Mouse (Mus musculus) frontal cortex, adult 2 months (tissue): ENCODE measurements around the gene Stard8. TPM values are rescaled to one million over a fixed set of nuclear protein-coding genes. Genes with fewer than 3 reads are reported as not detected.
"Not testable (repeated sequence)": the region's sequence is repeated elsewhere in the genome, so short reads cannot be mapped to it uniquely, and the experiment has no call there.

Source experiments
- DNase-seq, 2 experiments: peaks; one replicate each; pipeline ENCODE4 v3.0.0; 2022; ENCODE audit warnings: low spot score in 1 of 2; ENCODE audit errors: extremely low spot score in 1 of 2
- polyA plus RNA-seq: library from polyadenylated mRNA; depleted of rRNA; stranded (reverse); fragments of >200 nt; gene quantifications from 2 replicates; pipeline ENCODE4 v1.2.3, GENCODE M21; 2012

Gene Stard8
- polyA plus RNA-seq, 1 experiment = 41.5 TPM

DNA sequence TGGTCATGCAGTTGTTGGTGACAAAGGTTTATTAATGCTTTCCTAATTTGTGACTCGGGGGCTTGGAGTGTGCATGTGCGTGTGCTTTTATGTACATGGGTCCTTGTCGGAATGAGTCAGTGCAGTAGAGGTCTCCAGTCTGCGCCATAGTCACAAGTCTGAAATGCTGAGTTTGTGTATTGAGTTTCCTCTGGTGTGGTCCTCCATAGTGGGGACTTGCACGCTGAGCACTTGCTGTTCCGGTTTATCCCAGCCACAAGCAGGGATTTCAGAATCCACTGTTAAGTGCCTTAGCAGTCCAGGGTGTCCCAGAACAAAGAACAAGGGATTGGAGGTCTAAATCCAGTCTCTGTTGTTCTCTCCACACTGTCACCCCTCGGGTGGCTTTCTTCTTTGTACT, 42.3 kb downstream of the Stard8 start:
- DNase-seq = no peak

DNA sequence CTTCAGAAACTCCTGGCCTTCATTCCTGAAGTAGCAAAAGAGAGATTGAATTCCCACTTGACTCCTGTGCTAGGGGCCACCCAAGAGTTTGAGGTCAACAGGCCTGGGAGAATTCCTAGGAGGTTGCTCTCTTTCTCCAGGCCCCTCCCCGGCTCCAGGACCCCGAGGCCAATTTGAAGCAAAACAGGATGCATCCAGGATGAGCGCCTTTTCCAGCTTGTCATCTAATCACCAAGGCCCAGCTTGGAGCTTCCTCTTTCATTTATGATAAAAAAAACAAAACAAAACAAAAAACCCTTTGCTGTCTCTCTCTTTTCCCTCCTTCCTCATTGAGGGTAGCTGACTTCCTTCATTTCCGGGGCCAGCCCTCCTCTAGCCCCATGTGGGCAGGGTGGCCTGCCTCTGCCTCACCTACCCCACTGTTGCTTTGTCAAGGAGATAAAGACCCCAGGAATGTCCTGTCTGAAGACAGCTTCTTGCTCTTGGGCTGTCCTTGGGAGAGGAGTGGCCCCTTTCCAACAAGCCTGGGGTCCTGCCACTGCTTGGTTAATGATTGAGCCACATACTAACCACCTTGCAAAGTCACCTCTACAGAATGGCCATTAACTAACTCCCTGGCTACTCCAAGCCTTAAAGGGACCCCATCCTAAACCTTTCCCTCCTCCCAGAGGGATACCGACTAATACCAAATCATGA, 43.5 kb downstream of the Stard8 start:
- DNase-seq = no peak

DNA sequence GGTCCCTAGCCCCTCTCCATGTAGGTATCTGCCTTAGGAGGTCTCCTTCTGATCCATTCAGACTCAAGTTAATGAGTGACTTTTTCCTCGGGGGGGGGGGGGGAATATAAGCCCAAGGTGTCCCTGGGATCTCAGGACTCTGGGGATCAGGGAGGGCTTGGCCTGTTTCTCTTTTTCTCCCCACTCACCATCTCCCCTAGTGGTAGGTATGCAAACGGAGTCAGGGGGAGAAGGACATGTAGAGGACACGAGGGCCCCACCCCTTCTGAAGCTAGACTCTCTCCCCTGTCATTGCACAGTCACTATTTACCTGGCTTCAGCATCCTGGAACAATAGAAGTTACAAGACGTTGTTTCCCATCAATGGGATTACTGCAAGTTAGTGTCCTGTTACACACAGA, 45.1 kb downstream of the Stard8 start:
- no peak for DNase-seq

DNA sequence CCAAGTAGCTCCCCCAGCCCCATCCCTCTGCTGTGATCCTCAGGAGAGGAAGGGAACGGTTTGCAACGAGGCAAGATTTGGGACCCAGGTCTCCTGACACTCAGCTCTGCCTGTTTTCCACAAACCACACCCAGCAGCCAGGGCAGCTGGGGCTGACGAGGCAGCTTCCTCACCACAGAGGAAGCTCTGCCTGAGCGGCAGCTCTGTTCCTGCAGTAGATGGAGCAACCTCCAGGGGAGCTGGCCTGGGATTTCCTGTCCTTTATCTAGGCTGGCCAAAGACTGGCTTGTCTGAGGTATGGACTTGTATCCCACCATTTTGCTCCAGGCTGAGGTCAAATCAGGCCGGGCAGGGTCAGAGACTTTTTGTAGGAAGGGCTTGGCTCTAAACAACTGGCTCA, 46.2 kb downstream of the Stard8 start:
- no peak for DNase-seq

DNA sequence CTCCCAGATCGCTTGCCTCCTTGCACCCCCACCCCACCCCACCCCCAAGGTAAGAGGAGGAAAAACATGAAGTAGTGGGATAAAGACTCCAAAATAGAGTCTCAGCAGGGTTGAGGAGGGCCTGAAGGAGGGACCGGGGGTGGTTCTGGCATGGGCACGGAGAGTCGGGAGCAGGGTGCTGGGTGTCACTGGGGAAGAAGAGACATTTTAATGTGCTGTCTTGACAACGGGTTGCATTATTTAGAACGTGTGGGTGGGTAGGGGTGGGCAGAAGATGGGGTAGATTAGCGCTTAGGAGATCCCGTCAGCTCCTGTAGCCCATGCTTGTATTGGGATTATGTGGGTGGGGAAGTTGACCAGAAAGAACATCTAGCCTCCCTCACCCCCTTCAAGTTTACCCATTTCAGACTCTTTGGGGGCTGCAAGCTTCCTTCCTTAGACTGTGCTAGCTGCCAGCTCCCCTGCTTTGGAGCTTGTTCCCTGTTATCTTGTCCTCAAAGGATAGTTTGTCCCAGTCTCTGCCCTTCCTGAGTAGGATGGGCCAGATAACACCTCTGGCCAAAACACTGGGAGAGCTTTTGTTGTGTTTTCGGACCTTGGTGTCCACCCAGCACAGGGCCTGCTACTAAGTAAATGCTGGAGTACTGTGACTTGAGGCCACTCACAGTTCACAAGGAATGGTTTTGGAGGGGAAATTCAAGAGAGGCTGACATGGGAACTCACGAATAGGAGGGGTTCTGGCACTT, 47.9 kb downstream of the Stard8 start:
- peak in 1 of 2 experiments; percentile 48 for DNase-seq

DNA sequence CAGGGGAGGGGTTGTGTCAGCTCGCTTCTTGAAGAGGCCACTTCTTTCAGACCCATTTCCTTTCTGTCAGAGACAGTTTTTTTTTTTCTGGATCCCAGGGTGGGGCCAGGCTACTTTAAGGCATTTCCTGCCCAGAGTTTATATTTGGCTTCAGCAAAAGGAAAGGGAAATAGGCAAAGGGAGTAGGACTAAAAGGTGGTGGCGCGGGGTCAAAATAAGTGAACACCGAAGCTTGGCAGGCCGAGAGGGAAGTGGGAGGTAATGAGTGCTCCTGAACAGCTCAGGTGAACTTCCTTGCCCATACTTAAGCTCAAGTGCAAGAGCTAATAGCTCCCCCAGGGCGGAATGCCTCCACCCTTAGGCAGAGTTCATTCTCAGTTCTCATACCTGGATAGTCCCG, 49.2 kb downstream of the Stard8 start:
- no peak for DNase-seq

DNA sequence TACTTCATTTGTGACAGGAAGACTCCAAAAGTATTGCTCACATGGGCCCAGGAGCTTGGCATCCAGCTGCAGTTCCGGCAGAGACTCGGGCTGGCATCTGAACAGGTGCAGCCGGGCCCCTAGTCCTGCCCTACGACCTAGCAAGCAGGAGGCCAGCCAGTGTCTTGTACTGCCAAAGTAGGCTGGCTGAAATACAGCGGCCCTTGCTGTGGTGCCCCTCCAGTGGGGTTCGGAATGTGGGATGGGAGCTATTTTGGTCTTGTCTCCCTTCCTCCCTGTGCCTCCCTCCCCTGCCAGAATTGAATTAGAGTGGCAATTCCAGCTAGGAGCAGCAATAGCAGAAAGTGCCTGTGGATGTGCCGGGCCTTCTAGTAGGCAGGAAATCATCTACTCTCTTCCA, 51.5 kb downstream of the Stard8 start:
- peak in 1 of 2 experiments; percentile 19 for DNase-seq

DNA sequence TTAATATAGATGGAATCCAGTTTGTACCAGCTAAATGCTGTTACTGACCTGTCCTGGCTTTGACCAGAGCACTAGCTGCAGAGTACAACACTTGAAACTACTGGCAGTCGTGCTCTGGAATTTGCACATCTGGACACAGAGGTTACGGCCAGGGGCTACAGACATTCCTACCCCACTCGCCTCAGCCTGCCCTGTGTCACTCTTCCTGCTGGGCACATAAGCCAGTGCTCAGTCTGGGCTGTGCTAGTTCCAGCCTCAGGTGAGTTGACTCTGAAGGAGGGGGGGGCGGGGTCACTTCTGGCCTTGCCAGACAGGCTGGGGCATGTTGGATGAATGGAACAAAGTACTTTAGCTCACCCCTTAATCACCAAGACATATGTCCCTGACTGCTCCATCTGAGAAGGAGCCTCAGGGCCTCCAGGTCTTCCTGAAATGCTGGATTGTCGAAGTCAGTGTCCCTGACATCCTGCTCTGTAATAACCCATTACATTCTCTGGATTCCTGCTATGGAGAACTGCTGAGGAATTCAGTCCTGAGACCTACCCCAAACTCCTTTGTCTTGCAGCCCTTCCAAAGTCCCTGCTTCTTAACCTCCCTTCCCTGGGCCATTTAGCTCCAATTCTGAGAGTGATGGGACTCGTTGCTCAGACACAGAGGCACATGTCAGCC, 54.9 kb downstream of the Stard8 start:
- DNase-seq = no peak

DNA sequence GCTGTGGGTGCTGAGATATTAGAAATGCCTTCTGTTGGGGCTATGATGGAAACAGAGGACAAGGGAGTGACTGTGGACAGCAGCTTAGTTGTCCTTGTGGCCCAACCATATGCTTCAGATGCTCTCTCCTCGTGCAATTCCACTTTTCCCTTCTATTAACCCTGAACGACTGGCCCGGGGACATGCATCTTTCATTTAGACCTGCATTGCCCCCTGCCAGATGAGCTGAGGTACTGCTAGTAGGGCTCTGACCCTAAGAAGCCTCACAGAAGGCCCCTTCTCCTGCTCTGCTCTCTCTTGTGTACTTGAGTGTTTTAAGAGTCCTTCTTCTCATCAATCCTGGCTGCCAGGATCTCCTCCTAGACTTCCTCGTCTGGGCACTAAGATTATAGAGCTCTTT, 56.1 kb downstream of the Stard8 start:
- DNase-seq = no peak

DNA sequence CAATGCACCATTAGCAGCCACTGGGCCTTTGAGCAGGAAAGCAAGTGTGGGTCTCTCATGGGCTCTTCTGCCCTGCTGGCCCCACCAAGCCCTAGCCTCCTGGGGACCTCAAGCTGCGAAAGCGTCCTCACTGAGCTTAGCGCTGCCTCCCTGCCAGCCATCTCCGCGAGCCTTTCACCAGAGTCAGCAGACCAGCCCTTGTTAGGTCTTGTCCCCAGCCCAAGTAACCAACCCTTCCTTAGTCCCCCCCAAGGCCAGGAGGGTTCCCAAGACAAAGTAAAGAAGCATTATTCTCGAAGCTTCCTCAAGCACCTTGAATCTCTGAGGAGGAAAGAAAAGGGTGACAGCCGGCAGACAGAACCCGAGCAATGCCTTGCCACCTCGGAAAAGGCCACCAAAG, 62.5 kb downstream of the Stard8 start:
- no peak for DNase-seq

DNA sequence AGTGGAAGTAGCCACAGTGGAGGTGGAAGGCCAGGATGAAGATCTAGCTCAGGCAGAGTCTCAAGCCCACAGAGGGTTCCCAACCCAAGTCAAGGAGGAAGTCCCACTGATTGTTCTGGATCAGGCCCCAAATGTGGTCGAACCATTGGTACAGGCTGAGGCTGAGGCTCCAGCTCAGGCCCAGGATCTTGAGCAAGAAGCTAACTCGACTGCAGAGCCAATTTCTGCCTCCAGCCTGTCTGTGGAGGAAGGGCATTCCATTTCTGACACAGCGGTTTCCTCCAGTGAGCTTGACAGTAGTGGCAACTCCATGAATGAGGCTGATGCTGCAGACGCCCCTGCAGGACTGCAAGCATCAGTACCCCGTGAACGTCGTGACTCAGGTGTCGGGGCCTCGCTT, 63.5 kb downstream of the Stard8 start:
- DNase-seq = no peak

DNA sequence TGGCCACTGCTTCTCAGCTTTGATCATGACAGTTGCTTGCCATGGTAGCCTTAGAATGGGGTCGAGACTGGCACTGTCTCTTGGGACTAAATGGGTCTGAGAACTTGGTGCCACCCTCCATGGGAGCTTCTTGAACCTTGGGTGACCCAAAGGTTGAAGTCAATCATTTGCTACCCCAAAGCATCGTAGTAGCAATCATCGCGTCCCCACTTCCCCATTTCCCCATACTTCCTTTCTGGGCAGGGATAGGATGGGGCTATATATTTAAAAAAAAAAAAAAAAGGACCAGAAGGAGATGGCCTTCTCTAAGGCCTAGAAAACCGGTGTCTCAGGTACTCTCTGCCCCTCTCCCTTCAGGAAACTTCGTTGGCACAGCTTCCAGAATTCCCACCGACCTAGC, 64.2 kb downstream of the Stard8 start:
- DNase-seq = no peak

DNA sequence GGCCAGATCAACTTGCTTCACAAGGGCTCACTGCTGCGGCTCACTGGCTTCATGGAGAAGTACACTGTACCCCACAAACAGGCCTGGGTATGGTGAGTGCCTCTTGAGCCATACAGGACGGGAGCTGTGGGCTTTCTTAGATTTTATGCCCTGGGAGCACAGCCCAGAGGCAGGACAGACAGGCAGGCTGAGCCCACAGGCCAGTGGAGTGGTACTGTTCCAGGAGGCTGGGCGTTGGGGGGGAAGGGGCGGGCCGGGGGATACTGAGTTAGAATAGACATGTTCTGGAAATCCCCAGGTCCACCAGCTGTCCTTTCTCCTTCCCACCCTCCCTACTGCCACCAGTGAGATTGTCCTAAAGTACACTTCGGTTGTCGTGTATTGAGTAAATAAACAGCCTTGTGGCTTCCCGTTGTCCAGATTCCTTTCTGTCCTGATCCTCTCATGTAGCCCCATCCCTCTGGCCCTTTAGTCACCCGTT, 64.7 kb downstream of the Stard8 start:
- no peak for DNase-seq

DNA sequence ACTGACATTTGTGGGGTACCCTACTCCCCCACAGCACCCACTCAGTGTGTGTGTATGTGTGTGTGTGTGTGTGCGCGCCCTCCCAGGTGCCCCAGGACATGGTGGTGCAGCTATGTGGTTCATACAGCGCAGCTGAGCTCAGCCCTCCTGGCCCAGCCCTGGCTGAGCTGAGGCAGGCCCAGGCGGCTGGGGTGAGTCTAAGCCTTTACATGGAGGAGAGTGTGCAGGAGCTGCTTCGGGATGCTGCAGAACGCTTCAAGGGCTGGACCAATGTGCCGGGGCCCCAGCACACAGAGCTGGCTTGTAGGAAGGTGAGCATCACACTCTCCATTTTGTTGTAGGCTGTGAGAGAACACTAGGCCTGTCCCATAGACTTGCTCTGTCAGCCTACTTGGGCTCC, 68.1 kb downstream of the Stard8 start:
- no peak for DNase-seq

DNA sequence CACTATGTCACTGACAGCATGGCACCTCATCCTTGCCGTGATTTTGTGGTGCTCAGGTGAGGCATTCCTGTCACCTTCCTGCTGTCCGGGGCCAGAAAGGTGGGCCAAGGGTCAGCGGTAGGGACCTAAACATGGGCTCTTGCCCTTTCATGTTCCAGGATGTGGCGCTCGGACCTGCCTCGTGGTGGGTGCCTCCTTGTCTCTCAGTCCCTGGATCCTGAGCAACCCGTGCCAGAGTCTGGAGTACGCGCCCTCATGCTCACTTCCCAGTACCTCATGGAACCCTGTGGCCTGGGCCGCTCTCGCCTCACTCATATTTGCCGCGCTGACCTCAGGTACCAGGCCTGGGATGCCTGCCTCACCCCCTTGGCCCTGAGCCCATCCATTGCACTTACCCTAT, 69.5 kb downstream of the Stard8 start:
- no peak for DNase-seq

DNA sequence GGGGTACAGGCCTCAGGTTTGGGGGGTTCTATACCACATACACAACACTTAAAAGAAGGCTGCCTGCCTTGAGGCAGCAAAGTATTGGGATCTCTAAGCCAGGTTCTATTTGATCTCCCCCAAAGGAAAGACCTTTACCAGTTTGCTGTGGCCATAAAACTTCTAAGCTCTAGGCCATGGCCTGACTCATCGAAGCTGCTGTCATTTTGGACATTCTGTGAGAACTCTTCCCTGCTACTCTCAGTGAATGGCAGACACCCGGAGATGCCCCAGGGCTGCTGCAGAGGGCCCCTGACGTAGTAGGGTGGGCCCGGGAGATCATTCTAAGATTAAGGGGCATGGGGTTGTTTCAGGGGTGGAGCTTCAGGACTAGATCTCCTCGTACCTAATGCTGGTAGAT, 72.1 kb downstream of the Stard8 start:
- DNase-seq = no peak

DNA sequence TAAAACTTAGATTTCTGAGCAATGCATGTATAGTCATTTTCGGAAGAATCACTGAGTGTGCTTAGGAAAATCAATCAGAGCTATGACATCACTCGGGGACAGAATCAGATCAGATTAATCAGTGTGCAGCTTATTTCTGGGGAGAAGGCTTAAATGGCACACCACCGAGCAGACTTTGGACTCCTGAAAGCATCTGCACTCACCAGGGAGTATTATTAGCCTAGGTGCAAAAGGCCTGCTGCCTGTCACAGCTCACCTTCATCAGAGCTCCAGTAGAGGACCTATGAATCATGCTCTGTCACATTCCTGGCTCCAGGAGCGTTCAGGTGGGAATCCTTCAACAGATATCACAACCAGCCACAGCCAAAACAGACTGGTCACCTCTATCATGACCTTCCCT, 73.4 kb downstream of the Stard8 start:
- DNase-seq = no peak

DNA sequence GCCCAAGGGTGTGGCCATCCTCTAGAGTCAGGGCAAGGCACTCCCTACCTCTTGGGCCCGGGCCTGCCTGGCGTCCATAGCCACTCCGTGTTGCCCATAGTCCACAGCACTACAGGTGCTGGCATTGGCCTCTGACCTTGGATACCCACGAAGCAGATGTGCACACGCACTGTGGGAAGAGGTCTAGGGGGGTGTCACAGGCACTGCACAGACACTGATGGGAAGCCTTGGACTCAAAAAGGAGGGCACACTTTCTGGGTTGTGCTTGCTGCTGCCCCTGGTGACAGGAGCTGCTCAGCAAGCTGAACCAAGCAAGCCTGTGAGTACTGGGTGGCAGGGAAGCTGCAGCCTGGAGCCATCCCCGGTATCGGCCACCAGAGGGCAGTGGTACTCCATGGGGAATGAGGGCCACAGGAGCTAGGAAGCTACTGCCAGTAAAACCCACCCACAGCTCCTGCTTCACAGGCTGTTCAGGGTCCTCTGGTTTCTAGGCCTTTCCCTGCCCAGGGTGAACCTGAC, 75.4 kb downstream of the Stard8 start:
- not testable (repeated sequence) for DNase-seq

DNA sequence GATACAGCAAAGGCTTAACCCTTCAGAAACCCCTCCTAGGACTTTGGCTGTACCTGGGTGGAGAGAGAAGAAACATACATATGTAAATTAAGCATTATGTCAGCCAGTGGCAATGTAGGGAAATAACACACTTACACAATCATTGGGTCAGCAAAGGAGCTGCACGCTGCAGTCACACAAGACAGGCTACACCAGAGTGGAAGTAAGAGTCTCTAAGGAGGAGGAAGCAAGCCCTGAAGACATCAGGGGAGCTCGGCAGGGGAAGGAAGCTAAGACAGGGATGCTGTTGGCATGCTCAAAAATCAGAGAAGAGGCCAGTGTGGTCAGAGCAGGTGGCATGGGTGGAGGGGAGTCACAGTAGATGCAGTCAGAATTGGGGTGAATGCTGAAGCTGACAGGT, 89.7 kb downstream of the Stard8 start:
- DNase-seq = no peak

DNA sequence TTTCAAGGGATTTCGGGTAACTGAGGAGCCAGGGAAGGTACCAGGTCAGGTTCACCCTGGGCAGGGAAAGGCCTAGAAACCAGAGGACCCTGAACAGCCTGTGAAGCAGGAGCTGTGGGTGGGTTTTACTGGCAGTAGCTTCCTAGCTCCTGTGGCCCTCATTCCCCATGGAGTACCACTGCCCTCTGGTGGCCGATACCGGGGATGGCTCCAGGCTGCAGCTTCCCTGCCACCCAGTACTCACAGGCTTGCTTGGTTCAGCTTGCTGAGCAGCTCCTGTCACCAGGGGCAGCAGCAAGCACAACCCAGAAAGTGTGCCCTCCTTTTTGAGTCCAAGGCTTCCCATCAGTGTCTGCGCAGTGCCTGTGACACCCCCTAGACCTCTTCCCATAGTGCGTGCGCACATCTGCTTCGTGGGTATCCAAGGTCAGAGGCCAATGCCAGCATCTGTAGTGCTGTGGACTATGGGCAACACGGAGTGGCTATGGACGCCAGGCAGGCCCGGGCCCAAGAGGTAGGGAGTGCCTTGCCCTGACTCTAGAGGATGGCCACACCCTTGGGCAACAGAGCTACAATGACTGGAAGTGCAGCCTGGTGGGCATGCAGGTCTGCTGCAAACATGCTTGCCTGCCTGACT, 108.2 kb downstream of the Stard8 start:
- not testable (repeated sequence) for DNase-seq

DNA sequence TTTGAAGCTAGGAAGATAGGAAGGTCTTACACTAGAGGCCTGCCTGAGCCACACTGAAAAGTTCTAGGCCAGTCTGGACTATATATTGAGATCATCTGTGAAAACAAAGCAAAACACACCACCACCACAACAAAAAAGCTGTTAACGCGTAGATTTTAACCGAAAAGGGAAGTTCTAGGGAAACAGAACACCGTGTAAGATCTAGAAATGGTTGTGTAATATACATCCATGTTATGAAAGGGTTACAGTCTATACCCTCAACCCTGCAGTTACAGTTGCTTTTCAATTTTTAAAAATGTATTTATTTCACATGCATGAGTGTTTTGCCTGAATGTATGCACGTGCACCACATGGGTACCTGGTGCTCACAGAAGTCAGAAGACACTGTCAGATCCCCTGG, 116.5 kb downstream of the Stard8 start:
- no peak for DNase-seq
